Mouse (Mus musculus): ENCODE data around the gene Zfp992. TPM values are rescaled to one million over a fixed set of nuclear protein-coding genes. Genes with fewer than 3 reads are reported as not detected.
"Not testable (repeated sequence)": the region's sequence is repeated elsewhere in the genome, so short reads cannot be mapped to it uniquely, and the experiment has no call there.

The Zfp992 gene
- 2.1 and 3.3 TPM in 2 replicates for total RNA-seq (2014; rRNA removed)
- 0.78 and 1.1 TPM in 2 replicates for polyA plus RNA-seq (2015; fragmentation: Nextera tagmentation; extraction: Ambion mirVana)

- H3K27ac ChIP-seq (ENCODE audit: low read depth, low read length); H3K27me3 ChIP-seq (ENCODE audit: insufficient read depth, low read length); H3K9ac ChIP-seq; ATAC-seq; H3K4me1 ChIP-seq (ENCODE audit: insufficient read depth); H3K36me3 ChIP-seq (ENCODE audit: insufficient read depth); H3K4me2 ChIP-seq (ENCODE audit: low read depth); DNase-seq; H3K4me3 ChIP-seq (ENCODE audit: low read depth, low read length): not testable (repeated sequence)
- H3K9me3 ChIP-seq (ENCODE audit: low read length) = peaks cover 53% of the 10 kb centered on the region
- WGBS = 94% methylated on average over 2 of the region's 2 CpGs
These were observed at the start of gene Zfp992 for GRCm38 (mm10) chr4:146448950-146449349. Gene Zfp992 (plus strand): TSS chr4:146449023.

- 0% methylated on average over 1 of the region's 1 CpGs for whole genome bisulfite sequencing
- H3K36me3 ChIP-seq (ENCODE audit: insufficient read depth); H3K27ac ChIP-seq (ENCODE audit: low read depth, low read length); H3K4me1 ChIP-seq (ENCODE audit: insufficient read depth); H3K4me2 ChIP-seq (ENCODE audit: low read depth); H3K4me3 ChIP-seq (ENCODE audit: low read depth, low read length); DNase-seq; H3K9ac ChIP-seq; ATAC-seq; H3K27me3 ChIP-seq (ENCODE audit: insufficient read depth, low read length): not testable (repeated sequence)
- H3K9me3 ChIP-seq (ENCODE audit: low read length) = peaks cover 15% of the 10 kb centered on the region
These were observed 19.4 kb upstream of the Zfp992 start for GRCm38 (mm10) chr4:146429467-146429866.

DNA sequence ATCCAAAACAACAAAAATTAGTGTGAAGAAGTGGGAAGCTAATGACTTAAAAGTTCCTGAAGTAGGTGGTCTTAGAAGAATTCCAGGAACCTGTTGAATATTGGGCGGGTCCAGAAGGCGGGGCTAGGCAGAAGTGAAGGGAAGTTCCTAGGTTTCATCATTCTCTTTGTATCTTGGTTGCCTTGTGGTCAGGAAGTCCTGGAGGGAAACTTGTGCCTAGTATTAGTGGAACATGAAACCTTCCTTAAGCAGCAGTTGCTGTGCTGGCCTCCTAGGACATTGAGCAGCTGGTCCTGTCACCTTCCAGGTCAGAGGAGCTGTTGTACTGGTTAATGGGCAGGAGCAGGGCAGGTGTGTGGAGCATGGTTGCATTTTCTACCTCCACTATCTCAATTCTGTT is 17.9 kb upstream of the Zfp992 start:
- H3K27ac ChIP-seq (ENCODE audit: low read depth, low read length); H3K4me1 ChIP-seq (ENCODE audit: insufficient read depth); ATAC-seq; H3K4me2 ChIP-seq (ENCODE audit: low read depth); H3K4me3 ChIP-seq (ENCODE audit: low read depth, low read length); H3K36me3 ChIP-seq (ENCODE audit: insufficient read depth); H3K27me3 ChIP-seq (ENCODE audit: insufficient read depth, low read length); H3K9ac ChIP-seq; DNase-seq: not testable (repeated sequence)
- 79% methylated on average over 2 of the region's 2 CpGs for WGBS
- peaks cover 21% of the 10 kb centered on the region for H3K9me3 ChIP-seq (ENCODE audit: low read length)

DNA sequence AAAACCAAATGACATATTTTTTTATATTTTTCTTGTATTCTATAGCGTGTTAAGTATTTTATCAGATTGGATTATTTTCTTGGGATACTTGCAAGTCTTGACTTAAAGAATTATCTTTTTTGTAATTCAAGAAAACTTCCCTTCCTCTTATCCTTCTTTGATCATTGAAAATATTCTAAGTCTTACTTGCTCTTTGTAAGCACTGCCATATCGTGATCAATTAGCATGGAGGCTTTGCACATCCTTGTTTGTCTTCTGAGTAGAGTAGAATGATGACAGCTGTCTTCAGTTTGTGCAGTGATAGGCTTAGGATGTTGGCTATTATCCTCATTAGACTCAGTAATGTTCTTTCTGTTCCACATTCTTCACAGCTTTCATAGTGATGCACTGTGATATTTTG is 13.3 kb upstream of the Zfp992 start:
- H3K4me1 ChIP-seq (ENCODE audit: insufficient read depth); ATAC-seq: not testable (repeated sequence)

DNA sequence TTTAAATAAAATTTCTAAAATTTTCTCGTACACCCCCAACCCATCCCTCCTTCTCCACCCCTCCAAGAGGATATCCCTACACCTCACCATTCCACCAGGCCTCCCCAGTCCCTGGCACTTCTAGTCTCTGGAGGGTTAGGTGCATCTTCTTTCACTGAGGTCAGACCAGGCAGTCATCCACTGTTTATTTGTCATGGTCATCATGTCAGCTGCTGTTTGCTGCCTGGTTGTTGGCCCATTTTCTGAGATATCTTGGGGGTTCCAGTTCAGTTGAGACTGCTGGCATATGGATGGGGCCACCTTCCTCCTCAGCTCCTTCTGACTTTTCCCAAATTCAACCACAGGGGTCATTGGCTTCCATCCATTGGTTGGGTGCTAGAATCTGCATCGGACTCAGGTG is 11.6 kb upstream of the Zfp992 start:
- H3K9ac ChIP-seq; H3K4me2 ChIP-seq (ENCODE audit: low read depth); H3K27ac ChIP-seq (ENCODE audit: low read depth, low read length); ATAC-seq; H3K4me3 ChIP-seq (ENCODE audit: low read depth, low read length); DNase-seq; H3K27me3 ChIP-seq (ENCODE audit: insufficient read depth, low read length); H3K4me1 ChIP-seq (ENCODE audit: insufficient read depth); H3K36me3 ChIP-seq (ENCODE audit: insufficient read depth): not testable (repeated sequence)
- H3K9me3 ChIP-seq (ENCODE audit: low read length) = 0 out of 2 replicates have a peak, but pooled peaks cover 11% of the 10 kb centered on the region
- 87% methylated on average over 1 of the region's 2 CpGs for WGBS

More for the DNA sequence above, 13.3 kb upstream of the Zfp992 start:
- not testable (repeated sequence) for H3K4me2 ChIP-seq (ENCODE audit: low read depth); H3K36me3 ChIP-seq (ENCODE audit: insufficient read depth); H3K9ac ChIP-seq; DNase-seq; H3K27ac ChIP-seq (ENCODE audit: low read depth, low read length); H3K27me3 ChIP-seq (ENCODE audit: insufficient read depth, low read length); H3K4me3 ChIP-seq (ENCODE audit: low read depth, low read length)
- WGBS = 84% methylated on average over 2 of the region's 2 CpGs
- H3K9me3 ChIP-seq (ENCODE audit: low read length) = peaks cover 15% of the 10 kb centered on the region; the same call in 1 of the 2 replicates

DNA sequence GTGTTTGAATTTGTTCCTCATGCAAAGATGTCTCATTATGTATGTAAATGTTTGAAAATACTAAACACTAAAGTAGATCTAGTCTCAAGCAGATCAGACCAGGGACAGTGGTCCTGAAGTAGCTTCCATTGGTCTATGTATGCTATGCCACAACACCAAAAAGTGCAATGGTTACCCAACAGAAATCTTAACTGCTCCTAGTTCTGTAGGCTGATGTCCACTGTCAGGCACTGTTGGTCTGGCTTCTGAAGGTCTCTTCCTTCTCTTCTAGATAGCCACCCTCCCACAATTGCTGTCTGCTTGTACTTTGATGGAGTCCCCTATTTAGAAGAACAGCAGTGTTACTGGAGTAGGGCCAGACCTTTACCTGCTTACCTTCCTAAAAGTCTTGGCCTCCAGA is 4.5 kb upstream of the Zfp992 start:
- not testable (repeated sequence) for H3K9ac ChIP-seq; H3K4me3 ChIP-seq (ENCODE audit: low read depth, low read length); H3K27me3 ChIP-seq (ENCODE audit: insufficient read depth, low read length); DNase-seq; H3K4me1 ChIP-seq (ENCODE audit: insufficient read depth); H3K27ac ChIP-seq (ENCODE audit: low read depth, low read length); H3K36me3 ChIP-seq (ENCODE audit: insufficient read depth); H3K4me2 ChIP-seq (ENCODE audit: low read depth); ATAC-seq
- H3K9me3 ChIP-seq (ENCODE audit: low read length) = peaks cover 34% of the 10 kb centered on the region

GRCm38 (mm10) chr4:146445121-146445520 is 3.7 kb upstream of the Zfp992 start:
- H3K4me1 ChIP-seq (ENCODE audit: insufficient read depth); H3K4me2 ChIP-seq (ENCODE audit: low read depth); H3K27ac ChIP-seq (ENCODE audit: low read depth, low read length); H3K4me3 ChIP-seq (ENCODE audit: low read depth, low read length); H3K27me3 ChIP-seq (ENCODE audit: insufficient read depth, low read length); ATAC-seq; DNase-seq; H3K9ac ChIP-seq; H3K36me3 ChIP-seq (ENCODE audit: insufficient read depth): not testable (repeated sequence)
- peaks cover 40% of the 10 kb centered on the region for H3K9me3 ChIP-seq (ENCODE audit: low read length)

DNA sequence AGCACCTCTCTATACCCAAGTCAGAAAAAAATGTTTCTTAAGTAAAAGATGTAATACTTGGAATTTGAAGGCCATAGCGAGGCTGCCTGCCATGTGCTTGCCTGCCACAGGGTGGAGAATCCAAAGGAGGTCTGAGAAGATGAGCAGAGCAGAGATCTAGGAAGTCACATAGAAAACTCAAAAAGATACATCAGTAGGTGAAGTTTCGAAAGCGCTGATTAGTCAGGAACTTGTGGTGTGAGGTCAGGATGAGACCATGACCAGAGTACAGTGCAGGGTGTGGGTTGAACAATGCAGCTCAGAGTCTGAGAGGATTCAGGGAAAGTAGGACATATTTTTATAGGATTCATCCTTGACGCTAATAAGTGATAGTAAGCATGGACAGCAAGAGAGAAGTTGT is 2.7 kb upstream of the Zfp992 start:
- H3K27ac ChIP-seq (ENCODE audit: low read depth, low read length); H3K27me3 ChIP-seq (ENCODE audit: insufficient read depth, low read length); H3K4me2 ChIP-seq (ENCODE audit: low read depth); H3K4me1 ChIP-seq (ENCODE audit: insufficient read depth); H3K36me3 ChIP-seq (ENCODE audit: insufficient read depth); H3K4me3 ChIP-seq (ENCODE audit: low read depth, low read length); H3K9ac ChIP-seq; DNase-seq; ATAC-seq: not testable (repeated sequence)
- H3K9me3 ChIP-seq (ENCODE audit: low read length) = peaks cover 43% of the 10 kb centered on the region
- WGBS = 81% methylated on average over 4 of the region's 4 CpGs

DNA sequence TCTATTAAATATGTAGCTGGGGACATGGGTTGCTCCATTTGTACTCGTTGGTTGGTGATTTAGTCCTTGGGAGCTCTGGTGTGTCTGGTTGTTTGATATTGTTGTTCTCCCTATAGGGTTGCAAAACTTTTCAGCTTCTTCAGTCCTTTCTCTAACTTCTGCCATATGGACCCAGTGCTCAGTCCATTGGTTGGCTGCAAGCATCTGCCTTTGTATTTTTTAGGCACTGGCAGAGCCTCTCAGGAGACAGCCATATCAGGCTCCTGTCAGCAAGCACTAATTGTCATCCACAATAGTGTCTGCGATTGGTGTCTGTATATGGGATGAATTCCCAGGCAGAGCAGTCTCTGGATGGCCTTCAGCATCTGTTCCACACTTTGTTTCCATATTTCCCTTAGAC is 1.8 kb upstream of the Zfp992 start:
- H3K4me3 ChIP-seq (ENCODE audit: low read depth, low read length); H3K9ac ChIP-seq; H3K27me3 ChIP-seq (ENCODE audit: insufficient read depth, low read length); H3K4me2 ChIP-seq (ENCODE audit: low read depth); DNase-seq; H3K27ac ChIP-seq (ENCODE audit: low read depth, low read length); H3K36me3 ChIP-seq (ENCODE audit: insufficient read depth); H3K4me1 ChIP-seq (ENCODE audit: insufficient read depth); ATAC-seq: not testable (repeated sequence)
- WGBS = 87% methylated on average over 2 of the region's 2 CpGs
- peaks cover 43% of the 10 kb centered on the region for H3K9me3 ChIP-seq (ENCODE audit: low read length)

- peaks cover 53% of the 10 kb centered on the region for H3K9me3 ChIP-seq (ENCODE audit: low read length)
- H3K27me3 ChIP-seq (ENCODE audit: insufficient read depth, low read length); H3K36me3 ChIP-seq (ENCODE audit: insufficient read depth); H3K4me3 ChIP-seq (ENCODE audit: low read depth, low read length); DNase-seq; H3K9ac ChIP-seq; H3K4me1 ChIP-seq (ENCODE audit: insufficient read depth); ATAC-seq; H3K4me2 ChIP-seq (ENCODE audit: low read depth); H3K27ac ChIP-seq (ENCODE audit: low read depth, low read length): not testable (repeated sequence)
- 86% methylated on average over 5 of the region's 5 CpGs for WGBS
These were observed 888 bp downstream of the Zfp992 start for GRCm38 (mm10) chr4:146449711-146450110.

DNA sequence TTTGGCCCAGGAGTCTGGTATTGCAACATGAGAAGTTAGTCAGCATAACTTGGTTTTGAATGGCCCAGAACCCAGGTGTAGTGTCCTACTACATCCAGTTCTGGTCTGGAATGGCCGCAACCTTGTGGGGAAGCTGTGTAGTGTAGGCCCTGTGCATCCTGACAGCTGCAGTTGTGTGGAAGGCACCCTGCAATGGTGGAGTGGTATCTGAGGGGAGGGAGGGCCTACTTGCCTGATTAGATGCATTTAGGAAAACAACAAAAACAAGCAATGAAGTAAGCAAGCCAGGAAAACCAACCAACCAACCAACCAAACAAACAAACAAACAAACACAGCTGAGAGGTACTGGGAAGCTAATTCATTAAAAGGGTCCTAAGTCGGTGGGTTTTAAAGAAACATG is 3.8 kb downstream of the Zfp992 start:
- DNase-seq; ATAC-seq; H3K4me1 ChIP-seq (ENCODE audit: insufficient read depth); H3K4me3 ChIP-seq (ENCODE audit: low read depth, low read length); H3K36me3 ChIP-seq (ENCODE audit: insufficient read depth); H3K4me2 ChIP-seq (ENCODE audit: low read depth); H3K27me3 ChIP-seq (ENCODE audit: insufficient read depth, low read length); H3K27ac ChIP-seq (ENCODE audit: low read depth, low read length); H3K9ac ChIP-seq: not testable (repeated sequence)
- WGBS = 87% methylated on average over 2 of the region's 2 CpGs
- peaks cover 68% of the 10 kb centered on the region for H3K9me3 ChIP-seq (ENCODE audit: low read length)

Measured in forebrain, postnatal 0 days (tissue).